Mouse (Mus musculus) ovary, postnatal 36 days (tissue): ENCODE results near the gene Foxr1.
"Not testable (repeated sequence)": the region's sequence is repeated elsewhere in the genome, so short reads cannot be mapped to it uniquely, and the experiment has no call there.

ENCODE experiments used
- DNase-seq: peaks from one replicate; pipeline ENCODE4 v3.0.0; 2022; ENCODE audit warnings: low spot score, mixed read lengths

Foxr1 gene

GRCm38 (mm10) chr9:44417156-44417891 lies 23.6 kb downstream of the Foxr1 start:
- DNase-seq, result no peak

GRCm38 (mm10) chr9:44412781-44413180 lies 28.2 kb downstream of the Foxr1 start:
- no peak for DNase-seq

GRCm38 (mm10) chr9:44412306-44412705 lies 28.6 kb downstream of the Foxr1 start:
- DNase-seq, result no peak

GRCm38 (mm10) chr9:44411601-44412130 lies 29.3 kb downstream of the Foxr1 start:
- no peak for DNase-seq

- DNase-seq, result no peak
Observed at GRCm38 (mm10) chr9:44410647-44411336, 30.1 kb downstream of the Foxr1 start.

GRCm38 (mm10) chr9:44408693-44409092 lies 32.2 kb downstream of the Foxr1 start:
- DNase-seq, result not testable (repeated sequence)

GRCm38 (mm10) chr9:44407752-44408097 lies 33.2 kb downstream of the Foxr1 start:
- no peak for DNase-seq

- DNase-seq, result peak; percentile 89
Observed at GRCm38 (mm10) chr9:44406906-44407751, 33.8 kb downstream of the Foxr1 start, which contains the start of the genes Rps25 and Trappc4. Rps25 (plus strand) TSS chr9:44407139. Trappc4 (minus strand) TSS chr9:44407600.

GRCm38 (mm10) chr9:44405011-44405410 lies 35.9 kb downstream of the Foxr1 start:
- no peak for DNase-seq

- DNase-seq, result no peak
Observed at GRCm38 (mm10) chr9:44401081-44401480, 39.9 kb downstream of the Foxr1 start.

- no peak for DNase-seq
Observed at GRCm38 (mm10) chr9:44399795-44400114, 41.2 kb downstream of the Foxr1 start.

- DNase-seq, result no peak
Observed at GRCm38 (mm10) chr9:44399114-44399794, 41.7 kb downstream of the Foxr1 start.

- no peak for DNase-seq
Observed at GRCm38 (mm10) chr9:44398551-44398950, 42.4 kb downstream of the Foxr1 start.

- no peak for DNase-seq
Observed at GRCm38 (mm10) chr9:44398087-44398486, 42.8 kb downstream of the Foxr1 start.

GRCm38 (mm10) chr9:44396684-44397411 lies 44.1 kb downstream of the Foxr1 start, which contains the start of gene Slc37a4:
Slc37a4 (plus strand) TSS chr9:44396852.
- DNase-seq, result peak; percentile 93

- DNase-seq, result peak; percentile 67
Observed at GRCm38 (mm10) chr9:44391466-44391865, 49.5 kb downstream of the Foxr1 start.

GRCm38 (mm10) chr9:44389273-44389672 lies 51.7 kb downstream of the Foxr1 start:
- no peak for DNase-seq

GRCm38 (mm10) chr9:44387221-44387620 lies 53.7 kb downstream of the Foxr1 start:
- DNase-seq, result no peak

- no peak for DNase-seq
Observed at GRCm38 (mm10) chr9:44384596-44384995, 56.3 kb downstream of the Foxr1 start.
